Mouse (Mus musculus) ovary, postnatal 14 days (tissue): Measurements from ENCODE around the gene Efnb3.

Source experiments
- DNase-seq: peaks from one replicate; pipeline ENCODE4 v3.0.0; 2022; ENCODE audit warnings: low spot score

Efnb3 gene

GRCm38 (mm10) chr11:69582230-69582805 lies 22.3 kb upstream of the Efnb3 start:
- DNase-seq: no peak

DNA sequence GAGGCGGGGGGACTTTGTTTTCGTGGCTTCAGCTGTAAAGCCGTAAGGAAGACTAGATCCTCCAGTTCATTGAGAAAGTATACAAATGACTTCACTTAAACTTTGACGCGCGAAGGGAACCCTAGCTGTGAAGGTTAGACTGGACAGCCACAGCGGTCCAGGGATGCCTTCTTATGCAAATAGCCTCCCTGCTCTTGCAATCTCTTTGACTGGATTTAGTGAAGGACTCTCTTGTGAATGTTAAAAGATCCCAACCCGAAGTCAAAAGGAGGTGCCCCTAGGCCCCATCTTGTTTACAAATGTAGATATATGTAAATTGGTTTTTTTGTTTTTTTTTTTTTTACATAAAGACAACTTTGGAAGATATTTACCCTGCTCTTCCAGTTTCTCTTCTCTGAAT lies 21.8 kb upstream of the Efnb3 start:
- no peak for DNase-seq

GRCm38 (mm10) chr11:69581147-69581688 lies 21.2 kb upstream of the Efnb3 start:
- DNase-seq: peak; percentile 77

DNA sequence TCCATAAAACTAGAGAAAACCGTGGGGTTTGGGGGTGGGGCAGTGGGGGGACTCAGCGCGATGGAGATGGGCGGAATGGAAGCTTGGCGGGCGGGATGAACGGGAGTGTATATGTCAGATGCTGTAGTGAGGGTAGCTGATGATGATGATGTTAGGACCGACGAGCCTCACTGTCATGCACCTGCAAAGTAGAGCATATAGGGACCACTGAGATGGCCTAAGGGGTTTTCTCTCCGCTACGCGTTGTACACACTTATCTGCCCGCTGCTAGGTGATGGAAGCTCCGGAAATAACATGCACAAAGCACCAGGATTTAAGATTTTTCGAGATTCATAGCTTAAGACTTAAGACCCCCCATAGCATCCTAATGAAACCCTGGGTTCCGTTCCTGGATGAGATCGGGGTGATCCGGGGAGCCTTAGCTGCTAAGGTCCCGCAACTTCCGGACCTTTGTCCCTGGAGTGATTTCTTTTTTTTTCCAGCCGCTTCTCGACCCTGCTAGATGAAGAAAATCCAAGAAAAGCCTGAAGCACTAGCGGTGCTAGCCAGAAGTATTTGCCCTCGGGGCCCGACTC lies 20.7 kb upstream of the Efnb3 start:
- no peak for DNase-seq

- peak; percentile 74 for DNase-seq
These were observed 20.1 kb upstream of the Efnb3 start, which contains the start of the genes Wrap53 and Trp53 for GRCm38 (mm10) chr11:69580091-69580514. TSS of gene Wrap53 (minus strand) at chr11:69580255. TSS of gene Trp53 (plus strand) at chr11:69580359.

DNA sequence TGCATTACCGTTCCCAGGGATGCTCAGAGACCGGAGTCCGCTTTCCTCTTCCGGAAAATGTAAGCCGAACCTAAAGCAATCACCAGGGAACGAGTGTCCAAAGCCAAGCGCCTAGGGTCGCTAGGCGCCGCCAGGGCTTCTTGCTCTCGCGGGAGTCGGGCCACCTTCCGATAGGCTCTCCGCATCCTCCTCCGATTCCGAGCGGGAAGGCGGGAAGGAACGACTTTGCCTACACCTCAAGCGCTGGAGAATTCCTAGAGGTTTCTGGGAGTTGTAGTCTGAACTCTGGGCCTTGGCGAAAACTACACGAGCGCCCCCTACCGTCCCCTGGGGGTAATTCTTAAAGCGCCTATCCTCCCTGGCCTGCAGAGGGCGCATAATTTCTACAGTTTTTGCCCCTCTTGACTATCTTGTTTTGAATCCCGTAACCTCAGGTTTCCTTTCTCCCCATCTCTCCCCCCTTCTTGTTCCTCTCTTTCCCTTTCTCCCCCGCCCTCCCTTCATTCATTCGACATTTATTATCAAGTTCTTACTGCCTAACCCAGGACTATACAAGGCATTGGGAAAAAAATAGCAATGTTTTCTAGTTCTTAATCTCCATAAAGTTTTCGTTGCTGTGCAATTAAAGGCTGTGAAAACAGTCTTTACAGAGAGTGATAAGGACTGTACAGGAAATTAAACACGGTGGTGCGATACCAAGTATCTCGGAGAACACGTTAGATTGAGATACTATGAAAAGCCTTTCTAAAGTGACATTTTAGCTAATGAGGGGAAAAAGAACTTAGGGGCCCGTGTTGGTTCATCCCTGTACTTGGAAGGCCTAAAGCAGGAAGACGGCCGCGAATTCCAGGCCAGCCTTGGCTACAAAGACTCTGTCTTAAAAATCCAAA lies 19.4 kb upstream of the Efnb3 start:
- peak; percentile 98 for DNase-seq

GRCm38 (mm10) chr11:69578301-69578700 lies 18.3 kb upstream of the Efnb3 start:
- no peak for DNase-seq

DNA sequence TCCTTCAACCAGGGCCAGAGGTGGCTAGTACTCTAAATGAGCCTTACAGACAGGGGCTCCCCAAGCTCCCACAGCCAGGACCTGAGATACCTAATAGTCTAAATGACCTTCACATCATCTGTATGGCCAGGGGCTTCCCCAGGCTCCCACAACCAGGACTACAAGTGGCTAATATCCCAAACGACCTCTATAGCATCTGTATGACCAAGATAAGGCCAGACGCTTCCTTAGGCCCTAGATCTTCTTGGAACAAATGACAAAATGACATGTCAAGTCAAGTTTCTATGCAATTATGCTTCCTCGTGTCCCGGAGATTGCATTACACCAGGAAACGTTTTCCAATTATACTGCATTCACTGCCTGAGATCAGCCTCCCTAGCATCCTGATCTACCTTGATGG lies 16.3 kb upstream of the Efnb3 start:
- no peak for DNase-seq

- DNase-seq: no peak
These were observed 15.2 kb upstream of the Efnb3 start for GRCm38 (mm10) chr11:69575220-69575619.

DNA sequence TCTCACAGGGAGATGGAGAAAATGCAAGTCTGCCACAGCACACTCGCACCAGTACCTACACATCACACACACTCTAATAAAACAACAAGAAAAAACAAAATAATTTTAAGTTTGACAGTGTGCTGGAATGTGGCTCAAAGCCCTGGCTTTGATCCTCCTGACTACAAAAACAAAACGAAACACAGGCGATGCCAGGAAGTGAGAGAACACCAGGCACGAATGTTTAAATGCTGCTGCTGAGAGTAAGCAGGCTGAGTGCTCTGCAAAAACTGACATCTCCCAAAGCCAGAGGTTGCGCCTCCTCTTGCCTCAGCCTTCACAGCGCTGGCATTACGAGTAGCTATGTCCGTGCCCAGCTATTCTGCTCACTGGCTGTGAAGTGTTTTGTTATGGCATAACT lies 5.1 kb upstream of the Efnb3 start:
- no peak for DNase-seq

GRCm38 (mm10) chr11:69564391-69564790 lies 4.4 kb upstream of the Efnb3 start:
- no peak for DNase-seq

DNA sequence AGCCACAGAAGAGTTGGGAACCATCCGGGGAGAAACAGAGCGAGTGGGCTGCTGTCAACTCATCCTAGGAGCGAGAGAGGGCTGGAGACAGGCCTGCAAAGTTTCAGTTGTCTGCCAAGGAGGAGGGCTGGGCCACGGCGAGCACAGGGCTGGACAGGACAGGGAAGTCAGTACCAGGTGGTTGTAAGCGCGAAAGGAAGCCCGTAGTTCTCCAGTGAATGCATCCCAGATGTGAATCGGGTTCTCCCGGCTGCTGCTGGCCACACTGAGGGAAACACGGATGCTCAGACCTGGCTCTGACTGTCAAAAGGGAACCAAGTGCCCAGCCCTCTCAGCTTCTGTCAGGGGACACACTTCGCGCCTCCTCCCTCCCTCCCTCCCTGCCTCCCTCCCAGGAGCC lies 3.4 kb upstream of the Efnb3 start:
- no peak for DNase-seq

GRCm38 (mm10) chr11:69560896-69561854 lies 1.2 kb upstream of the Efnb3 start:
- DNase-seq: no peak

GRCm38 (mm10) chr11:69559183-69559582 lies 822 bp downstream of the Efnb3 start:
- DNase-seq: no peak

GRCm38 (mm10) chr11:69558756-69559155 lies 1.2 kb downstream of the Efnb3 start:
- DNase-seq: no peak

GRCm38 (mm10) chr11:69557381-69557958 lies 2.5 kb downstream of the Efnb3 start:
- DNase-seq: no peak

GRCm38 (mm10) chr11:69554539-69555140 lies 5.4 kb downstream of the Efnb3 start:
- no peak for DNase-seq

GRCm38 (mm10) chr11:69553341-69553721 lies 6.7 kb downstream of the Efnb3 start:
- no peak for DNase-seq

- no peak for DNase-seq
These were observed 7.2 kb downstream of the Efnb3 start for GRCm38 (mm10) chr11:69552622-69553340.

- DNase-seq: no peak
These were observed 8.7 kb downstream of the Efnb3 start for GRCm38 (mm10) chr11:69551310-69551709.
